Comparison of ENCODE assay signal across 35 mouse cellular contexts in the genomic region with DNA sequence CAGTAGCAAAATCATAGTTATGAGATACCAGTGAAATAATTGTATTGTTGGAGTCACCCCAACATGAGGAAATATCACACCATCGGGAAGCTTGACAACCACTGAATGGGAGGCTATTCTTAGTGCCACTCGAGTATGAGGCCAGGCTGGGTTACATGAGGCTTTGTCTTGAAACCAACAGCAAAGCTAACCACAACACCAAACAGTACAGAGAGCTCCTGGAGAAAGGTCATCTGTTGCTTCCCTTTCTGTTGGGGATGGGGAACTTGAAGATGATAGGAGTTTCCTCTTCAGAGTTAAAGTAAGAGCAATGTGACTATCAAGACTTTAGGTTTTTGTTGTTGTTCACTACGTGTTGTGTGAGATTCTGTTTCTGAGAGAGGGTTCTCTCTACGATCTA. TPM values are rescaled to one million over a fixed set of nuclear protein-coding genes. Genes with fewer than 3 reads are reported as not detected.
DNase-seq lines count a peak whose midpoint lies in the region; ATAC-seq and TF ChIP-seq lines count a peak whose summit lies in the region.
"Had no signal": no experiment of that assay in that cellular context is flagged by ENCODE, and none has a peak within 500 bp of the region (broad histone marks: within the 10 kb centered on the region; RNA-seq: fewer than 3 reads in every experiment).

No protein-coding gene starts in this region.

- no peak for TF ChIP-seq POLR2A in liver, adult 2 months (IDR thresholded peaks at IDR 0.05; ENCODE audit: extremely low read depth, insufficient read depth, low read length)

- no peak for TF ChIP-seq CTCF in liver, adult 2 months (IDR thresholded peaks at IDR 0.05; ENCODE audit: low read depth, low read length)

- no peaks in the 10 kb centered on the region for H3K79me2 ChIP-seq in liver, adult 2 months (ENCODE audit: control insufficient read depth, insufficient read depth, low read length)

- WGBS in liver, adult 2 months: 73% methylated on average over 4 of the region's 4 CpGs
- 28% methylated on average over 4 of the region's 4 CpGs for WGBS in liver, embryonic 12.5 days (ENCODE audit: insufficient replicate concordance)
- 84% methylated on average over 4 of the region's 4 CpGs for WGBS in limb, embryonic 10.5 days

- no peak overlapping the region for H3K27ac ChIP-seq in liver, adult 2 months (replicated peaks; ENCODE audit: insufficient read depth, low read depth, low read length)
- no peak overlapping the region for H3K27ac ChIP-seq in liver, embryonic 12.5 days
- no peak overlapping the region for H3K27ac ChIP-seq in limb, embryonic 10.5 days
- H3K27ac ChIP-seq: heart, embryonic 10.5 days; hindbrain, embryonic 14.5 days; limb, embryonic 13.5 days; liver, embryonic 14.5 days; neural tube, embryonic 13.5 days; stomach, postnatal 0 days had no signal

- no peak overlapping the region for H3K4me2 ChIP-seq in liver, embryonic 12.5 days
- H3K4me2 ChIP-seq: hindbrain, embryonic 14.5 days; limb, embryonic 13.5 days; midbrain, embryonic 11.5 days; neural tube, embryonic 13.5 days had no signal

- ATAC-seq in liver, embryonic 12.5 days: no peak
- peak; percentile 75 for ATAC-seq in megakaryocyte, adult 5-6 weeks (ENCODE audit: poor library complexity, severe bottlenecking)
- ATAC-seq: CD4-positive, CD25-positive, alpha-beta regulatory T cell, adult 4 months; forebrain, embryonic 14.5 days; intestine, postnatal 0 days; midbrain, embryonic 16.5 days had no signal

- no peaks in the 10 kb centered on the region for H3K27me3 ChIP-seq in liver, adult 2 months (ENCODE audit: control insufficient read depth, insufficient read depth, low read length)
- no peaks in the 10 kb centered on the region; the same call in 1 of the 2 replicates for H3K27me3 ChIP-seq in liver, embryonic 12.5 days (replicated peaks)
- no peaks in the 10 kb centered on the region for H3K27me3 ChIP-seq in limb, embryonic 10.5 days (ENCODE audit: low read depth, poor library complexity, severe bottlenecking)
- H3K27me3 ChIP-seq: limb, embryonic 13.5 days; neural tube, embryonic 13.5 days had no signal

- DNase-seq in liver, adult 2 months (ENCODE audit: extremely low read depth, low read depth, low spot score): peak; percentile 38
- DNase-seq in 416B (ENCODE audit: low read depth): peak; percentile 52
- peak; percentile 17 for DNase-seq in c-Kit-positive CD71-negative TER-119-negative erythroid progenitor cells, embryonic 14.5 days (ENCODE audit: low read depth)
- DNase-seq in cerebellum, adult 11 months: no peak
- no peak for DNase-seq in spleen, adult 18-20 months
- no peak for DNase-seq in limb, embryonic 10.5 days (ENCODE audit: low spot score)
- DNase-seq: cerebellum, adult 18-20 months; cerebellum, postnatal 14 days; gastrocnemius, postnatal 14 days; heart, adult 11 months; heart, postnatal 4 days; kidney, postnatal 14 days; retina, postnatal 1 day; right cerebral cortex, postnatal 25 days; thymus, adult 18-20 months; thymus, postnatal 36 days had no signal

- no peaks in the 10 kb centered on the region for H3K4me1 ChIP-seq in liver, adult 2 months (ENCODE audit: control insufficient read depth, insufficient read depth, low read length)
- no peaks in the 10 kb centered on the region for H3K4me1 ChIP-seq in liver, embryonic 12.5 days
- H3K4me1 ChIP-seq in limb, embryonic 10.5 days: no peaks in the 10 kb centered on the region
- H3K4me1 ChIP-seq: limb, embryonic 13.5 days; neural tube, embryonic 13.5 days had no signal

- H3K9me3 ChIP-seq in liver, embryonic 12.5 days (replicated peaks): no peaks in the 10 kb centered on the region
- no peaks in the 10 kb centered on the region for H3K9me3 ChIP-seq in limb, embryonic 10.5 days (replicated peaks)
- H3K9me3 ChIP-seq: heart, embryonic 10.5 days; limb, embryonic 13.5 days; neural tube, embryonic 13.5 days had no signal

- no peaks in the 10 kb centered on the region for H3K36me3 ChIP-seq in liver, adult 2 months (ENCODE audit: control insufficient read depth, insufficient read depth, low read length)
- H3K36me3 ChIP-seq in liver, embryonic 12.5 days: no peaks in the 10 kb centered on the region
- no peaks in the 10 kb centered on the region for H3K36me3 ChIP-seq in limb, embryonic 10.5 days
- H3K36me3 ChIP-seq: heart, embryonic 10.5 days; limb, embryonic 13.5 days; neural tube, embryonic 13.5 days had no signal

- H3K4me3 ChIP-seq in liver, adult 2 months (ENCODE audit: insufficient read depth, low read depth, low read length): no peak overlapping the region
- no peak overlapping the region for H3K4me3 ChIP-seq in liver, embryonic 12.5 days
- no peak overlapping the region for H3K4me3 ChIP-seq in limb, embryonic 10.5 days
- H3K4me3 ChIP-seq: heart, embryonic 10.5 days; limb, embryonic 13.5 days; neural tube, embryonic 13.5 days had no signal

- H3K9ac ChIP-seq in liver, adult 2 months (ENCODE audit: low read depth, low read length): no peak overlapping the region
- H3K9ac ChIP-seq in liver, embryonic 12.5 days: no peak overlapping the region
- H3K9ac ChIP-seq: hindbrain, embryonic 14.5 days; limb, embryonic 13.5 days; liver, embryonic 14.5 days; neural tube, embryonic 13.5 days had no signal

RNA-seq across cellular contexts. Expression of gene Pilrb2, which starts 11.3 kb away (rescaled TPM):
- 2.1 and 3.7 TPM in 2 replicates for total RNA-seq in liver, adult 2 months (2014; rRNA removed)
- 2.2 and 4.4 TPM in 2 replicates for polyA plus RNA-seq in liver, adult 2 months (2012; rRNA removed)
- 0.69 and 0.92 TPM in 2 replicates for polyA plus RNA-seq in liver, embryonic 12.5 days (2016; fragmentation: Nextera tagmentation; extraction: Ambion mirVana)
- total RNA-seq in megakaryocyte, adult 5-6 weeks (2015): 106 and 132 TPM in 2 replicates
- 62.6 and 73.1 TPM in 2 replicates for total RNA-seq in megakaryocyte, adult 5-6 weeks (2017)
- not detected in 2 replicates for polyA plus RNA-seq in limb, embryonic 10.5 days (2016; fragmentation: Nextera tagmentation; extraction: Ambion mirVana)
- total RNA-seq: layer of hippocampus, postnatal 10 days; left cerebral cortex, postnatal 25 days had no signal
- polyA plus RNA-seq: embryonic facial prominence, embryonic 11.5 days; forebrain, embryonic 14.5 days; hindbrain, embryonic 14.5 days; midbrain, embryonic 11.5 days; midbrain, embryonic 16.5 days had no signal

RNA-seq across cellular contexts. Expression of gene Pilrb1, which starts 25.0 kb away (rescaled TPM):
- total RNA-seq in liver, adult 2 months (2014; rRNA removed): 3.2 and 6.1 TPM in 2 replicates
- 2.7 and 5.1 TPM in 2 replicates for polyA plus RNA-seq in liver, adult 2 months (2012; rRNA removed)
- polyA plus RNA-seq in liver, embryonic 12.5 days (2016; fragmentation: Nextera tagmentation; extraction: Ambion mirVana): 1.3 and 1.7 TPM in 2 replicates
- total RNA-seq in megakaryocyte, adult 5-6 weeks (2015): 94.9 and 109 TPM in 2 replicates
- 82.8 and 86.5 TPM in 2 replicates for total RNA-seq in megakaryocyte, adult 5-6 weeks (2017)
- polyA plus RNA-seq in limb, embryonic 10.5 days (2016; fragmentation: Nextera tagmentation; extraction: Ambion mirVana): not detected in 2 replicates
- total RNA-seq: gastrocnemius, postnatal 14 days; layer of hippocampus, postnatal 10 days; left cerebral cortex, adult 18-20 months; left cerebral cortex, postnatal 25 days had no signal
- polyA plus RNA-seq: embryonic facial prominence, embryonic 11.5 days; forebrain, embryonic 14.5 days; hindbrain, embryonic 14.5 days; limb, embryonic 13.5 days; midbrain, embryonic 11.5 days; midbrain, embryonic 16.5 days; neural tube, embryonic 13.5 days had no signal

RNA-seq across cellular contexts. Expression of gene Cyp3a13, which starts 38.5 kb away (rescaled TPM):
- 141 and 173 TPM in 2 replicates for total RNA-seq in liver, adult 2 months (2014; rRNA removed)
- 22.9 and 28.6 TPM in 2 replicates for polyA plus RNA-seq in liver, adult 2 months (2012; rRNA removed)
- 1.0 and 1.3 TPM in 2 replicates for polyA plus RNA-seq in liver, embryonic 12.5 days (2016; fragmentation: Nextera tagmentation; extraction: Ambion mirVana)
- total RNA-seq in megakaryocyte, adult 5-6 weeks (2015): not detected in 2 replicates
- not detected in 2 replicates for total RNA-seq in megakaryocyte, adult 5-6 weeks (2017)
- polyA plus RNA-seq in limb, embryonic 10.5 days (2016; fragmentation: Nextera tagmentation; extraction: Ambion mirVana): not detected in 2 replicates
- total RNA-seq: gastrocnemius, postnatal 14 days; layer of hippocampus, postnatal 10 days had no signal
- polyA plus RNA-seq: CD4-positive, CD25-positive, alpha-beta regulatory T cell, adult 4 months; embryonic facial prominence, embryonic 11.5 days; forebrain, embryonic 14.5 days; hindbrain, embryonic 14.5 days; kidney, embryonic 14.5 days; limb, embryonic 13.5 days; midbrain, embryonic 11.5 days; midbrain, embryonic 16.5 days; neural tube, embryonic 13.5 days; spleen, adult 2 months had no signal

RNA-seq across cellular contexts. Expression of gene Pilra, which starts 46.8 kb away (rescaled TPM):
- total RNA-seq in liver, adult 2 months (2014; rRNA removed): 3.2 TPM in 2 replicates
- polyA plus RNA-seq in liver, adult 2 months (2012; rRNA removed): 2.3 and 2.4 TPM in 2 replicates
- polyA plus RNA-seq in liver, embryonic 12.5 days (2016; fragmentation: Nextera tagmentation; extraction: Ambion mirVana): 1.0 and 1.4 TPM in 2 replicates
- total RNA-seq in megakaryocyte, adult 5-6 weeks (2015): 65.2 and 103 TPM in 2 replicates
- total RNA-seq in megakaryocyte, adult 5-6 weeks (2017): 95.8 and 100 TPM in 2 replicates
- polyA plus RNA-seq in limb, embryonic 10.5 days (2016; fragmentation: Nextera tagmentation; extraction: Ambion mirVana): 0.34 and 0.39 TPM in 2 replicates

Comparison
In these comparisons a context has a peak if more than half of its experiments do, and no peak if none do; other contexts are left out.
1. RNA of gene Cyp3a13, which starts 38.5 kb away (polyA plus RNA-seq): 22.9 to 28.6 TPM in liver, adult 2 months; 1.0 to 1.3 TPM in liver, embryonic 12.5 days and not detected in limb, embryonic 10.5 days; every median in the first group is over 10 times any median in the second.
2. DNase-seq: peak in liver, adult 2 months (single experiment), 416B (single experiment) and c-Kit-positive CD71-negative TER-119-negative erythroid progenitor cells, embryonic 14.5 days (single experiment); none in cerebellum, adult 11 months (single experiment), spleen, adult 18-20 months (0 of 2) and limb, embryonic 10.5 days (single experiment).